Mouse (Mus musculus) right cerebral cortex, adult 2 months (tissue): ENCODE results near the gene Gatb.

ENCODE experiments used
- DNase-seq, 2 experiments: peaks; one replicate each; pipeline ENCODE4 v3.0.0; 2021 to 2022; ENCODE audit warnings: low spot score in 2 of 2

The Gatb gene

GRCm38 (mm10) chr3:85703141-85703882, 129.4 kb downstream of the Gatb start:
- no peak for DNase-seq
